Mouse (Mus musculus) embryonic facial prominence, embryonic 12.5 days (tissue): Measurements from ENCODE around the gene Ing2. TPM values are rescaled to one million over a fixed set of nuclear protein-coding genes. Genes with fewer than 3 reads are reported as not detected.

ENCODE experiments used
- ATAC-seq: fragments of 200-750 bp; cut with Nextera tagmentation; 2 replicates; pipeline ENCODE4 v1.8.0; 2017; ENCODE audit not compliant: insufficient number of reproducible peaks, insufficient read depth, low FRiP score, low TSS enrichment
- H3K27ac ChIP-seq: fragments of 300-500 bp; sonication (generic); 2 replicates; pipeline ENCODE4 v1.5.1; 2016; ENCODE audit warnings: mild to moderate bottlenecking
- H3K27me3 ChIP-seq: fragments of 300-500 bp; sonication (generic); 2 replicates; pipeline ENCODE4 v1.6.1; 2016; ENCODE audit warnings: mild to moderate bottlenecking, moderate library complexity
- H3K36me3 ChIP-seq: fragments of 300-500 bp; sonication (generic); 2 replicates; pipeline ENCODE4 v1.6.1; 2016; ENCODE audit warnings: mild to moderate bottlenecking
- H3K4me1 ChIP-seq: fragments of 300-500 bp; sonication (generic); 2 replicates; pipeline ENCODE4 v1.6.1; 2016
- H3K4me2 ChIP-seq: fragments of 300-500 bp; sonication (generic); replicated peaks from 2 replicates; pipeline ENCODE4 v1.6.1; 2016; ENCODE audit warnings: mild to moderate bottlenecking, moderate library complexity
- H3K4me3 ChIP-seq: fragments of 300-500 bp; sonication (generic); 2 replicates; pipeline ENCODE4 v1.5.1; 2016; ENCODE audit warnings: mild to moderate bottlenecking
- H3K9ac ChIP-seq: fragments of 300-500 bp; sonication (generic); 2 replicates; pipeline ENCODE4 v1.6.1; 2016; ENCODE audit warnings: mild to moderate bottlenecking, moderate library complexity
- H3K9me3 ChIP-seq: fragments of 300-500 bp; sonication (generic); 2 replicates; pipeline ENCODE4 v1.6.1; 2016; ENCODE audit warnings: mild to moderate bottlenecking, moderate library complexity
- WGBS: fragments of 180-500 bp; shearing (Covaris S2); methylation state at CpG from one replicate; pipeline ENCODE4 v1.1.7; 2016; 5-methylcytosine and 5-hydroxymethylcytosine counted together
- polyA plus RNA-seq: library from polyadenylated mRNA; unstranded; fragments of >200 nt; fragmentation: Nextera tagmentation; extraction: Ambion mirVana; gene quantifications from 2 replicates; pipeline ENCODE4 v1.2.1, GENCODE M21; 2016

Gene Ing2
- polyA plus RNA-seq, 1 experiment from 2014 or later = 18.9 TPM

DNA sequence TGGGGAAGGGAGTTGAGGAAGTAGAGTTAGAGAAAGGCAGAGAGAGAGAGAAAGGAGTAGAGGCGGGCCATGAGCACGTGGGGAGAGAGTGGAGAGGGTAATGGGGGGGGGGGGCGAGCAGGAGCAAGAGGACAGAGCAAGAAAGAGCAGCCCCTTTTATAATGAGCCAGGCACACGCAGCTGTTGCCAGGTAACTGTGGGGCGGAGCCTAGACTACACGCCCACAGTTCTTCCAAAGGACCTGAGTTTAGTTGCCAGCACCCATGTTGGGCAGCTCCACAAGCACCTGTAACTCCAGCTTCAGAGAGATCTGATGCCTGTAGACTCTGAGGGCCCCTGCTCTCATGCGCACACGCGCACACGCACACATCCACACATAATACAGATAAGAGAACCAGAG lies 16.5 kb upstream of the Ing2 start:
- Histone ChIP-seq H3K27ac (no peak overlapping the region), H3K36me3 (no peaks in the 10 kb centered on the region), H3K27me3 (peaks cover 7% of the 10 kb centered on the region; the same call in 1 of the 2 replicates), H3K4me2 (no peak overlapping the region), H3K9ac (no peak overlapping the region), H3K4me3 (no peak overlapping the region), H3K9me3 (no peaks in the 10 kb centered on the region), H3K4me1 (no peaks in the 10 kb centered on the region)
- ATAC-seq = no peak
- WGBS = 71% methylated on average over 9 of the region's 10 CpGs

GRCm38 (mm10) chr8:47691303-47691702 lies 15.9 kb upstream of the Ing2 start:
- H3K27ac ChIP-seq = no peak overlapping the region
- no peak for ATAC-seq
- H3K9ac ChIP-seq = no peak overlapping the region

DNA sequence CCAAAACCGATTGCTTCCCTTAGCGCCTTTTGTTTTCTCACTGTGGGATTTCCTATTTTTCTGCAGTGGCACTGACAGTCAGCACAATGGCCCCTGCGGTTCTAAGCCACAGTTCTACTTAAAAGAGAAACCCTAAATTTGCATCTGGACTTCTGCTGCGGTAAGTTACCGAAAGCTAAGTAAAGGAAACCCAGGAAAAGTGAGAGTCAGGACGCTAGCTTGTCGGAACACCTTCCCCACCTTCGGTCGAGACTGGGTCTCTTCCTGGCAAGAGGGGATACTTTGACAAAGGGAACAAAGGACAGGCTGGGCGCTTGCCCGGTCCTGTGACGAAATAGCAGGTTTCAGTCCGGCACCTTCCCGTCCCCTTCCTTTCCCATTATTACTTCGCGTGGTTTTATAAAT lies 15.3 kb upstream of the Ing2 start:
- ATAC-seq = no peak
- H3K4me1 ChIP-seq = no peaks in the 10 kb centered on the region
- peak overlapping the region; percentile 48 for H3K4me2 ChIP-seq
- H3K27me3 ChIP-seq = peaks cover 7% of the 10 kb centered on the region; the same call in 1 of the 2 replicates
- H3K4me3 ChIP-seq = peak overlapping the region; percentile 21
- H3K36me3 ChIP-seq = no peaks in the 10 kb centered on the region
- 6% methylated on average over 16 of the region's 16 CpGs for WGBS
- no peaks in the 10 kb centered on the region for H3K9me3 ChIP-seq
- H3K9ac ChIP-seq = peak overlapping the region; percentile 21
- H3K27ac ChIP-seq = no peak overlapping the region

More at GRCm38 (mm10) chr8:47691303-47691702, 15.9 kb upstream of the Ing2 start:
- H3K36me3 ChIP-seq = no peaks in the 10 kb centered on the region
- no peaks in the 10 kb centered on the region for H3K4me1 ChIP-seq
- H3K4me2 ChIP-seq = peak overlapping the region; percentile 48; the same call in 1 of the 2 replicates
- 42% methylated on average over 7 of the region's 7 CpGs for WGBS
- H3K4me3 ChIP-seq = no peak overlapping the region; the same call in 1 of the 2 replicates
- H3K27me3 ChIP-seq = peaks cover 7% of the 10 kb centered on the region; the same call in 1 of the 2 replicates
- H3K9me3 ChIP-seq = no peaks in the 10 kb centered on the region

DNA sequence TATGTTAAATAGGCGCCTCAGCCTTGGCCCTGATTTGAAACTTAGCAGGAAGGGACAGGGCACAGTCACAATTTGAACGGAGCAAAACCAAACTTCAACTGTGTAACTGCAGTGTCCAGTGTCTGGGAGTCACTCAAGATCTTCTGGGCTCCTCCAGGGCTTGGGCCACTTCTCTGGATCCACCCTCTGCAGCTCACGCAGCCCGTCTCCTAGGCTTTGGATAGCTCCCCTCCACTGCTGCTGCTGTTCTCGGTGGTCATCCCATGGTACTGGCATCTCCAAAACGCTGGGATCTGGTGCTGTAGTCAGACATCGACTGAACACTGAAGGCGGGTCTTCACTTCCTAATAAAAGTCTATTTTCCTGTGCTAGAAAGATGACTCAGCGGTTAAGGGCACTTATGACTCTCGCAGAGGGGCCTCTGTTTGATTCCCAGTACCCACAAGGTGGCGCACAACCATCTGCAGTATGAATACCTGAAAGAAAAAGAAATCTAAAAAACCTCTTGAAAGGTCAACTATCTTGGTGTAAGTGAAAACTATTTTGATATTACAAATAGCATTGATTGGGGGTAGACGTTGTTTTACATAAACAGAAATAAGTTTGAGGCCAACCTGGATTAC lies 14.5 kb upstream of the Ing2 start:
- Histone ChIP-seq H3K36me3 (no peaks in the 10 kb centered on the region), H3K4me2 (no peak overlapping the region), H3K4me3 (no peak overlapping the region), H3K4me1 (no peaks in the 10 kb centered on the region), H3K27ac (no peak overlapping the region), H3K27me3 (peaks cover 7% of the 10 kb centered on the region; the same call in 1 of the 2 replicates), H3K9me3 (no peaks in the 10 kb centered on the region), H3K9ac (no peak overlapping the region)
- 57% methylated on average over 12 of the region's 12 CpGs for WGBS
- ATAC-seq = no peak

DNA sequence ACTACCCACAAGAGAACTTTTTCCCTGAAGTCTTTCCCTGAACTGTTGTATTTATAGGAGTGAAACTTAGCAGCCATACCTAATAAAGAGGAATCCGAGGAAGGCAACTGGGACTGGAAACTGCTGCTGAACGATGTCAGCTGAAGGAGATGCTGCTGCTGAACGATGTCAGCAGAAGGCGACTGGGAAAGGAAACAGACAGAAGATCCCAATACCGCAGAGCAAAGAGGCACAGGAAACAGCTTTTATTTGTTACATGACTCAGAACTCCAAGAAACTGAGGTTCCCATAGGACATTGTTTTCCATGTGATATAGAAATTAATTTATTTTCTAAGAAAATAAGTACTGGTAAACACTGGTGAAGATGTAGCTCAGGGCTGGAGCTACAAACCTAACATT lies 9.1 kb upstream of the Ing2 start:
- Histone ChIP-seq H3K4me2 (no peak overlapping the region), H3K4me3 (no peak overlapping the region), H3K27ac (no peak overlapping the region), H3K9me3 (no peaks in the 10 kb centered on the region), H3K27me3 (no peaks in the 10 kb centered on the region), H3K9ac (no peak overlapping the region), H3K36me3 (0 out of 2 replicates have a peak, but pooled peaks cover 4% of the 10 kb centered on the region), H3K4me1 (no peaks in the 10 kb centered on the region)
- no peak for ATAC-seq
- 77% methylated on average over 5 of the region's 5 CpGs for WGBS

DNA sequence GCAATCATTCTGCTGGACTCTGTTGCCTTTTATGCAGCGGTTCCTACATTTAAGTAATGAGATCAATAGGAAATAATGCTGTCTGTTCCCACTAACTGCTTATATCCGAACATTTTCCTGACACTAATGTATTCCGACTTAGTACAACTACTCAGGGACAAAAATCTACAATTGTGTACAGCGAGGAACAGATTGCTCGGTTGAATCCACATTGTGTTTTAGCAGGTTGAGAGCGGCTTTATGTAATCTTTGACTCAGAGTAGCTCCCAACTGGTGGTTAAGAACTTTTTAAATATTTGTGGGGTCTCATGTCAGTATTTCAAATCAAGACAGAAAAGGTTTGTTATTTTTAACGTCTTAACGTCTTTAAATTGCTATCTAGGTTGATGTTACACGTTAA lies 8.6 kb upstream of the Ing2 start:
- Histone ChIP-seq H3K4me3 (no peak overlapping the region), H3K27ac (no peak overlapping the region), H3K4me2 (no peak overlapping the region), H3K27me3 (no peaks in the 10 kb centered on the region), H3K9me3 (no peaks in the 10 kb centered on the region), H3K9ac (no peak overlapping the region), H3K4me1 (no peaks in the 10 kb centered on the region), H3K36me3 (0 out of 2 replicates have a peak, but pooled peaks cover 4% of the 10 kb centered on the region)
- ATAC-seq = no peak
- WGBS = 88% methylated on average over 9 of the region's 9 CpGs

GRCm38 (mm10) chr8:47680306-47680705 lies 5.0 kb upstream of the Ing2 start:
- 90% methylated on average over 4 of the region's 4 CpGs for WGBS
- no peak overlapping the region for H3K4me2 ChIP-seq

GRCm38 (mm10) chr8:47679603-47680002 lies 4.2 kb upstream of the Ing2 start:
- no peak overlapping the region for H3K4me2 ChIP-seq
- ATAC-seq = no peak
- no peak overlapping the region for H3K9ac ChIP-seq
- H3K9me3 ChIP-seq = no peaks in the 10 kb centered on the region
- H3K27ac ChIP-seq = no peak overlapping the region
- WGBS = 75% methylated on average over 1 of the region's 1 CpGs
- H3K4me1 ChIP-seq = peaks cover 4% of the 10 kb centered on the region
- no peak overlapping the region for H3K4me3 ChIP-seq
- no peaks in the 10 kb centered on the region for H3K27me3 ChIP-seq
- 0 out of 2 replicates have a peak, but pooled peaks cover 4% of the 10 kb centered on the region for H3K36me3 ChIP-seq

More at GRCm38 (mm10) chr8:47680306-47680705, 5.0 kb upstream of the Ing2 start:
- H3K9me3 ChIP-seq = no peaks in the 10 kb centered on the region
- H3K36me3 ChIP-seq = 0 out of 2 replicates have a peak, but pooled peaks cover 4% of the 10 kb centered on the region
- no peak overlapping the region for H3K27ac ChIP-seq
- no peak overlapping the region for H3K9ac ChIP-seq
- no peak for ATAC-seq
- peaks cover 4% of the 10 kb centered on the region for H3K4me1 ChIP-seq
- H3K27me3 ChIP-seq = no peaks in the 10 kb centered on the region
- no peak overlapping the region for H3K4me3 ChIP-seq

- no peak for ATAC-seq
- Histone ChIP-seq H3K27me3 (no peaks in the 10 kb centered on the region), H3K4me2 (peak overlapping the region; percentile 69), H3K27ac (no peak overlapping the region), H3K9ac (peak overlapping the region; percentile 87; the same call in 1 of the 2 replicates), H3K4me3 (peak overlapping the region; percentile 87), H3K9me3 (no peaks in the 10 kb centered on the region), H3K4me1 (peaks cover 4% of the 10 kb centered on the region), H3K36me3 (no peaks in the 10 kb centered on the region)
- WGBS = 49% methylated on average over 2 of the region's 2 CpGs
Observed at GRCm38 (mm10) chr8:47676631-47677030, 1.3 kb upstream of the Ing2 start.

- Histone ChIP-seq H3K4me1 (peaks cover 4% of the 10 kb centered on the region), H3K27ac (peak overlapping the region; percentile 46; the same call in 1 of the 2 replicates), H3K36me3 (no peaks in the 10 kb centered on the region), H3K27me3 (no peaks in the 10 kb centered on the region), H3K4me3 (peak overlapping the region; percentile 87), H3K9ac (peak overlapping the region; percentile 87; the same call in 1 of the 2 replicates), H3K4me2 (peak overlapping the region; percentile 69), H3K9me3 (no peaks in the 10 kb centered on the region)
- no peak for ATAC-seq
- WGBS = 2% methylated on average over 15 of the region's 15 CpGs
Observed at GRCm38 (mm10) chr8:47676224-47676623, 868 bp upstream of the Ing2 start.

DNA sequence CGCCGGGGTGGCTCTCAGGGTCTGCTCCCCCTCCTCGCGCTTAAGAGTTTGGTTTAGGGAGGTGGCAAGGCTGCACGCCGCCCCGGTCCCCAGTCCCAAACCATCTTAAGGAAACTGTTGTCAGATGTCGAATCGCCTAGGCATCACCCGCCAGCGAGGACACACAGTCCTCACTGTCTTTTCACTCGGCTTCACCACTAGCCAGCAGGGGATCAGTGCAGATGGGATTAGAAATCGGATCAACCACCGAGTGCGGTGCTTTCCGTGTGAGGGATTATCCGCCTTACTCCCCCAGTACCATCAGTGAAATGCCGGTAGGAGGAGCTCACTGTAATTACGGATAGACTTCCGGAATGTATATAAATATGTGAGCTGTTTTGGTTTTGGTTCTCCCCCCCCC lies 430 bp upstream of the Ing2 start:
- peak overlapping the region; percentile 69 for H3K4me2 ChIP-seq
- ATAC-seq = peak; percentile 17

DNA sequence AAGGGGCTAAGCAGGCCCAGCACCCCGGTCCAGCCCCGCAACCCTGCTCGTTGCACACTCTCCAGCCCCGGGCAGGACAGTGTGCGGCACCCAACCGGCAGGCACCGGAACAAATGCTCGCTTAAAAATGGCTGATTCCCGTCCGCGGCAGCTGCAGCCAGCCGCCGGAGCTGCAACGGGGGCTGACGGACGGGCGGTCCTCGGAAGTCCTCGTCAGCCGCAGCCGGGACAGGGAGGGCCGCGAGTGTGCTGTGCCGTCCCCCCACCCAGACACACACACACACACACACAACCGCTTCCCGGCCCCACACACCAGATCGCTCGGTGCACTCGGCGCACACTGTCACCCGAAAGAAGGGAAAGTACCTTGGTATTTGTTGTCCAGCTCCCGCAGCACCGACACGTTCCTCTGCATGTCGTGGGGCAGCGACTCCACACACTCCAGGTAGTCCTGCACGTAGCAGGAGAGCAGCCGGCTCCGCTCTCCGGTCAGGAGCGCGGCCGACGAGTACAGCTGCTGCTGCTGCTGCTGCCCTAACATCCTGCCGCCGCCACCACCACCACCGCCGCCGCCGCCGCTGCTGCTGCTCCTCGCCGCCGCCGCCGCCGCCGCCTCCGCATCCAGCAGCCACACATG lies 1.1 kb downstream of the Ing2 start:
- peak; percentile 47 for ATAC-seq
- Histone ChIP-seq H3K27ac (peak overlapping the region; percentile 93), H3K36me3 (no peaks in the 10 kb centered on the region), H3K4me2 (peak overlapping the region; percentile 69), H3K9me3 (no peaks in the 10 kb centered on the region), H3K4me1 (peaks cover 4% of the 10 kb centered on the region), H3K4me3 (peak overlapping the region; percentile 87), H3K9ac (peak overlapping the region; percentile 87), H3K27me3 (no peaks in the 10 kb centered on the region)
- WGBS = under 1% methylated on average over 44 of the region's 59 CpGs

More for the DNA sequence above, 430 bp upstream of the Ing2 start:
- Histone ChIP-seq H3K4me1 (peaks cover 4% of the 10 kb centered on the region), H3K27me3 (no peaks in the 10 kb centered on the region), H3K27ac (peak overlapping the region; percentile 93), H3K4me3 (peak overlapping the region; percentile 87), H3K9ac (peak overlapping the region; percentile 87), H3K9me3 (no peaks in the 10 kb centered on the region), H3K36me3 (no peaks in the 10 kb centered on the region)
- under 1% methylated on average over 20 of the region's 20 CpGs for WGBS
